Mouse (Mus musculus) liver, adult 2 months (tissue): ENCODE data around the gene Atl2. TPM values are rescaled to one million over a fixed set of nuclear protein-coding genes. Genes with fewer than 3 reads are reported as not detected.
A peak's percentile ranks its signal among the peaks of the same experiment; 100 is the strongest.

Experiments used
- DNase-seq: peaks from one replicate; pipeline ENCODE4 v3.0.0-alpha.2; 2011; ENCODE audit warnings: low read depth, low spot score; ENCODE audit errors: extremely low read depth
- H3K27ac ChIP-seq: fragments of 200-500 bp; replicated peaks from 2 replicates; pipeline ENCODE4 v1.5.1; 2012; ENCODE audit warnings: low read depth, mild to moderate bottlenecking, control low read depth, inconsistent platforms, low read length; ENCODE audit not compliant: insufficient read depth
- H3K27me3 ChIP-seq: fragments of 200-500 bp; 2 replicates; pipeline ENCODE4 v1.6.1; 2012; ENCODE audit warnings: mild to moderate bottlenecking, moderate library complexity, low read length, inconsistent platforms; ENCODE audit not compliant: control insufficient read depth, insufficient read depth
- H3K36me3 ChIP-seq: fragments of 200-500 bp; 2 replicates; pipeline ENCODE4 v1.6.1; 2012; ENCODE audit warnings: low read length, inconsistent platforms; ENCODE audit not compliant: control insufficient read depth, insufficient read depth
- H3K4me1 ChIP-seq: fragments of 200-500 bp; 2 replicates; pipeline ENCODE4 v1.6.1; 2011; ENCODE audit warnings: low read length; ENCODE audit not compliant: control insufficient read depth, insufficient read depth
- H3K4me3 ChIP-seq: fragments of 200-500 bp; 2 replicates; pipeline ENCODE4 v1.5.1; 2011; ENCODE audit warnings: low read depth, mild to moderate bottlenecking, control low read depth, low read length, moderate library complexity; ENCODE audit not compliant: insufficient read depth
- H3K79me2 ChIP-seq: fragments of 200-500 bp; 2 replicates; pipeline ENCODE4 v1.6.1; 2012; ENCODE audit warnings: inconsistent platforms, mild to moderate bottlenecking, low read length, moderate library complexity; ENCODE audit not compliant: control insufficient read depth, insufficient read depth
- H3K9ac ChIP-seq: fragments of 200-500 bp; 2 replicates; pipeline ENCODE4 v1.6.1; 2012; ENCODE audit warnings: low read depth, mild to moderate bottlenecking, control low read depth, inconsistent platforms, low read length
- CTCF ChIP-seq: fragments of 200-500 bp; IDR thresholded peaks from 2 replicates; pipeline ENCODE4 v1.5.1; 2011; ENCODE audit warnings: low read depth, low read length, control low read depth
- POLR2A ChIP-seq: fragments of 200-500 bp; IDR thresholded peaks from 2 replicates; pipeline ENCODE4 v1.6.1; 2011; ENCODE audit warnings: low read length, control low read depth; ENCODE audit not compliant: insufficient read depth; ENCODE audit errors: extremely low read depth
- WGBS: fragments of 180-500 bp; shearing (Covaris S2); methylation state at CpG from one replicate; pipeline ENCODE4 v1.1.7; 2018; 5-methylcytosine and 5-hydroxymethylcytosine counted together
- polyA plus RNA-seq: library from polyadenylated mRNA; depleted of rRNA; stranded (reverse); fragments of >200 nt; gene quantifications from 2 replicates; pipeline ENCODE4 v1.2.3, GENCODE M21; 2012
- total RNA-seq: library from RNA; depleted of rRNA; stranded (reverse); fragments of >200 nt; gene quantifications from 2 replicates; pipeline ENCODE4 v1.2.3, GENCODE M21; 2014

Atl2 gene
- total and polyA plus RNA-seq, 2 experiments: 25.8 to 77.9 TPM

DNA sequence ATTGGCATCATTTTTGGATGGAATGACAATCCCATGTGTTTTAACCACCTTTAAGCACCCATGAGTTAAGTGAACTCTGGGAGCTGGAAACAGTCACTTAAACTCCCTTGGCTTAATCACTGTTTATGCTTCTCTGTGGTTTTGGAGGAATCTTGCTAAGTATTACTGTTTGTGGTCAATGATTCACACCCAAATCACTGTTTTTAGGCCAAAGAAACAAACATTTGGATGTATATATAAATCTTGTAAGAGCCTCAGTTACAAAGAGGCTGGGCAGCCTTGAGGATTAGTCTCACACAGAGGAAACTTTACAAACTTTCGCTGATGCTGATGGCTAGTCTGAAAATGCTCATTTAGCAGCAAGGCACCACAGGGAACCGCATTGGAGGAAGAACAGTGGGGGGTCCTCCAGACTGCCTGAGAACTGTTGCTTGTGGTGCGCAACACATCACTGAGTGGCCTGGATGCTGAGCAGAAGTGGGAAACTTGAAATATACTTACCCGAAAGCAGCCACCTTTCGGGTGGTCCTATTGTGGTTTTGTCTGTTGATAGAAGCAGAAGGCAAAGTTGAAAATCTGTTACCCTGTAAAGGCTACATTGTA, 36.9 kb upstream of the Atl2 start:
- H3K4me1 ChIP-seq: peaks cover 1% of the 10 kb centered on the region; the same call in 1 of the 2 replicates
- H3K27me3 ChIP-seq: no peaks in the 10 kb centered on the region
- no peak overlapping the region for H3K27ac ChIP-seq
- no peaks in the 10 kb centered on the region for H3K36me3 ChIP-seq
- no peak overlapping the region for H3K9ac ChIP-seq
- H3K4me3 ChIP-seq: no peak overlapping the region
- TF ChIP-seq CTCF (no peak), POLR2A (no peak)
- DNase-seq: no peak
- WGBS: 91% methylated on average over 5 of the region's 5 CpGs
- no peaks in the 10 kb centered on the region for H3K79me2 ChIP-seq

DNA sequence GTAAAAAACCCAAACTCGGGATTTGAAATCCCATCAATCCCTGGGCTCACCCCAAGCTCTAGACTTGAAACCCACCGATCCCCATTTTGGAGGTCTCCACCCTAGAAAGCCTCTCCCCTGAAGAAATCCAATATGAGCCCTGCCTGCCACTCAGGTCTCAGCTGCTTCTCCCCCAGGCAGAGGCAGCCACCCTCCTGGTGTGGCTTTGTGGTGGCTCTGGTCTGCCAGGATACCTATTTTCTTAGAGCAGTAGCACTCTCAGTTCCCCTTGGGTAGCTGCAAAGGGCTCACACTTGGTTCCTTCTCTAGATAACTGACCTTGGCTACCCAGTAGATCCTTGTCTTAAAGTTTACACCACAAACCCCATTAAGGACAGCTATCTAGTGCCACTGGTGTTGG, 31.2 kb upstream of the Atl2 start:
- WGBS: 89% methylated on average over 2 of the region's 2 CpGs
- TF ChIP-seq CTCF: no peak
- TF ChIP-seq POLR2A: no peak
- no peak for DNase-seq
- Histone ChIP-seq H3K4me3 (no peak overlapping the region), H3K4me1 (peaks cover 11% of the 10 kb centered on the region), H3K9ac (no peak overlapping the region), H3K27ac (no peak overlapping the region), H3K79me2 (no peaks in the 10 kb centered on the region), H3K27me3 (no peaks in the 10 kb centered on the region), H3K36me3 (no peaks in the 10 kb centered on the region)

DNA sequence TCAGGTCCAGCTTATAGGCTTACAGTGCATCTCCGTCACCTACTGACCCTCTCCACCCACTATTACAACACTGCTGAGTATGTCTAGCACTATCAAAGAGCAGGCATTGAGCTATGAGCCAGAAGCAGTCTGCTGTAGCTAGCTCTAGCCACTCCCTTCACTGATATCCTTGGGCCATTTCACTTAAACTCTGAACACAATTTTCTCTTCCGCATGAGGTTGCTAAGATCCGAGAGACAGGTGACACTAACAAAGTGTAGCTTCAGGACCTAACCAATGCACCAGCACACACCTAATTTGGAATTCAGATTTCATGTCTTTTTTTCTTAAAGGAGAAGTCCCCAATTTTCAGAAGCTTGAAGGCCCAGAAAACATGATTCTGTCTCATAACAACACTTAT, 30.6 kb upstream of the Atl2 start:
- Histone ChIP-seq H3K27me3 (no peaks in the 10 kb centered on the region), H3K27ac (no peak overlapping the region), H3K36me3 (no peaks in the 10 kb centered on the region), H3K4me1 (peaks cover 11% of the 10 kb centered on the region), H3K9ac (no peak overlapping the region), H3K79me2 (no peaks in the 10 kb centered on the region), H3K4me3 (no peak overlapping the region)
- no peak for TF ChIP-seq CTCF
- no peak for TF ChIP-seq POLR2A
- WGBS: 25% methylated on average over 3 of the region's 3 CpGs
- peak; percentile 80 for DNase-seq

DNA sequence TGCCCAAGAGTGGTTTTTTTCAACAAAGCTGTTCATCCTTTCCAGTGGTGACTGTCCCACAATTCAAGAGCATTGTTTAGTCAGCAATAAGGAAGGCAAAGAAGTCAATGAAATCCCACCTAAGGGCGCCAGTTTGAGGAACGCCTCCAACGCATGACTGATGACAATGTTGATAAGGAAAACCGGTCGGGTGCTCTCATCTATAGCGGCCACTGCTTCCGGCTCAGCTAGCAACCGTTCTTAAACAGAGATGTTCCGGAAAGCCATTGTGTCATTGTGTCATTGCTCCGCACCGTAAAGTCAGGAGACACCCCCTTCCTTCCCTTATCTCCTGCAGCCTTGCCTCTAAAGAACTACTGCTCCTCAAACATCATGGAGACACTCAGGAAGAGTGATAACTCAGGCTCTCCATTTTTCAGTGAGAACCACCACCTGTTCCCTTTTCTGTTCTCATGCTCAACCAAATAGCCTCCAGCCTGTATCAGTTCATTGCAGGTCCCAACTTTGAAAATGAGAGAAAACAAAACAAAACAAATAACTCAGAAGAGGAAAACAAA, 30.0 kb upstream of the Atl2 start:
- WGBS: 89% methylated on average over 11 of the region's 11 CpGs
- TF ChIP-seq POLR2A (no peak), CTCF (no peak)
- H3K4me1 ChIP-seq: peaks cover 11% of the 10 kb centered on the region
- no peak overlapping the region for H3K27ac ChIP-seq
- DNase-seq: no peak
- no peak overlapping the region for H3K9ac ChIP-seq
- H3K36me3 ChIP-seq: no peaks in the 10 kb centered on the region
- no peak overlapping the region for H3K4me3 ChIP-seq
- H3K27me3 ChIP-seq: no peaks in the 10 kb centered on the region
- H3K79me2 ChIP-seq: no peaks in the 10 kb centered on the region

- no peak overlapping the region for H3K4me3 ChIP-seq
- no peak for DNase-seq
- H3K27ac ChIP-seq: peak overlapping the region; percentile 41
- H3K36me3 ChIP-seq: no peaks in the 10 kb centered on the region
- 73% methylated on average over 2 of the region's 2 CpGs for WGBS
- no peaks in the 10 kb centered on the region for H3K79me2 ChIP-seq
- 0 out of 2 replicates have a peak overlapping the region, but pooled peaks have one; percentile 13 for H3K9ac ChIP-seq
- H3K4me1 ChIP-seq: peaks cover 19% of the 10 kb centered on the region
- no peak for TF ChIP-seq POLR2A
- TF ChIP-seq CTCF: no peak
- no peaks in the 10 kb centered on the region for H3K27me3 ChIP-seq
Measured at GRCm38 (mm10) chr17:79920355-79920754, 24.4 kb upstream of the Atl2 start.
